Mouse (Mus musculus) left cerebral cortex, adult 2 months (tissue): ENCODE data around the gene Fbxw11. TPM values are rescaled to one million over a fixed set of nuclear protein-coding genes. Genes with fewer than 3 reads are reported as not detected.
"Not testable (repeated sequence)": the region's sequence is repeated elsewhere in the genome, so short reads cannot be mapped to it uniquely, and the experiment has no call there.

Source experiments
- DNase-seq, 2 experiments: peaks; one replicate each; pipeline ENCODE4 v3.0.0; 2021 to 2022; ENCODE audit warnings: low spot score in 2 of 2, mixed read lengths in 1 of 2; ENCODE audit errors: extremely low spot score in 1 of 2
- H3K27ac ChIP-seq: fragments of 200-600 bp; 2 replicates; pipeline ENCODE4 v1.8.1; 2022
- H3K4me3 ChIP-seq: fragments of 200-600 bp; 2 replicates; pipeline ENCODE4 v1.8.1; 2022
- CTCF ChIP-seq: fragments of 200-600 bp; IDR thresholded peaks from 2 replicates; pipeline ENCODE4 v1.8.1; 2022; ENCODE audit warnings: antibody characterized with exemption, mild to moderate bottlenecking, moderate library complexity
- intact Hi-C: fragments of 180-260 bp; cut with DNase I; formaldehyde crosslinking; loops from one replicate; pipeline ENCODE4 v1.15.1; 2025
- total RNA-seq, 2 experiments: library from RNA; stranded (reverse); gene quantifications; 2 replicates each; pipeline ENCODE4 v1.2.3; 2021

The Fbxw11 gene
- total RNA-seq, 2 experiments from 2014 or later: 122 to 125 TPM

DNA sequence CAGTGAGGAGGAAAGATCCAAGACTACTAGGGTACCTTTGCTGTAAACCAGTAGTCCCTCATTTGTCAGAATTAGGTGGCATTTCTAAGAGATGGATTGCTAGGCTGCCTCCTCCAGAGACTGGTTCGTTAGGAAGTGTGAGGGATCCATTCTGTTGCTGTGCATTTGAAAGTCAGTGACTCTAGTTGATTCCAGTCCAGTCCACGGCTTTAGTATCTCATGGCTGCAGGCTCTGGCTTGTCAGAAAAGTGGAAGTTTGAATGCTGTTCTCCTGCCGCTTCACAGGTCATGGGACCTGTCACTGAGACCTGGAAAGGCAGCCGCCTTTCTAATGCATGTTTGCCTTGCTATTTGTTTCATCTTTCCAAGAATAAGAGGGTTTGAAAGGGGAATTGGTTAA lies 74.4 kb downstream of the Fbxw11 start:
- intact Hi-C loops: no loop called here
- no peak overlapping the region for H3K4me3 ChIP-seq
- no peak overlapping the region for H3K27ac ChIP-seq
- DNase-seq: no peak
- no peak for TF ChIP-seq CTCF

DNA sequence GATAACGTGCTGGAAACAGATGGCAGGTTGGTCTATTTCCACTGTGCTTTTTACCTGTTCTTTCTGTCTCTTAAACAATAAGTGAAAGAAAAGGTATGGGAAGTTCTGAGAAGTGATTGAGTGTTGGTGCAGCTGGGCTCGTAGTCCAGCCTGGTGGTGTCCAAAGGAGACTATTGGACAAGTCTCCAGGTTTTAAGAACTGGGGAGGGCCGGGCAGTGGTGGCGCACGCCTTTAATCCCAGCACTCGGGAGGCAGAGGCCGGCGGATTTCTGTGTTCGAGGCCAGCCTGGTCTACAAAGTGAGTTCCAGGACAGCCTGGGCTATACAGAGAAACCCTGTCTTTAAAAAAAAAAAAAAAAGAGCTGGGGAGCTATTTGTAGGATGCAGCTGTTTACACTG lies 75.2 kb downstream of the Fbxw11 start:
- intact Hi-C loops: not testable (repeated sequence)

DNA sequence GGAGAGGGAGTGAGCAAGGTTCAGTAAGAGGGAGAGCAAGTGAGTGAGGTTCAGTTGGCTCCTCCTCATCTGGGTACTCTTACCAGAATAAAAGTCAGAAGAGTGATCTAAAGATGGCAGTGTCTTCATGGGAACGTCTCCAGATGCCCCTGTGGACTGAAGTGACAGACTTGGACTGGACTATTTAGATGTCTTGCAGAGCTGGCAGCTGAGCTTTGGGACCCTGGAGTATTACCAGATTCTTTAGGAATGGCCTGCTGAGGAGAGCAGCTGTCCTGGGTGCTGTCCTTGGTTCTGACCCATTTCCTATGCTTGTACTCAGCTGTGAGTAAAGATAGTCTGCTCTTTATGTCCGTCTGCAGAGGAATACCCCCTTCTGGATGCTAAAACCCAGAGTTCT lies 75.8 kb downstream of the Fbxw11 start:
- no peak overlapping the region for H3K27ac ChIP-seq
- H3K4me3 ChIP-seq: no peak overlapping the region
- TF ChIP-seq CTCF: no peak
- DNase-seq: no peak
- intact Hi-C loops: no loop called here

More for the DNA sequence above, 75.2 kb downstream of the Fbxw11 start:
- H3K4me3 ChIP-seq, H3K27ac ChIP-seq, DNase-seq: not testable (repeated sequence)

DNA sequence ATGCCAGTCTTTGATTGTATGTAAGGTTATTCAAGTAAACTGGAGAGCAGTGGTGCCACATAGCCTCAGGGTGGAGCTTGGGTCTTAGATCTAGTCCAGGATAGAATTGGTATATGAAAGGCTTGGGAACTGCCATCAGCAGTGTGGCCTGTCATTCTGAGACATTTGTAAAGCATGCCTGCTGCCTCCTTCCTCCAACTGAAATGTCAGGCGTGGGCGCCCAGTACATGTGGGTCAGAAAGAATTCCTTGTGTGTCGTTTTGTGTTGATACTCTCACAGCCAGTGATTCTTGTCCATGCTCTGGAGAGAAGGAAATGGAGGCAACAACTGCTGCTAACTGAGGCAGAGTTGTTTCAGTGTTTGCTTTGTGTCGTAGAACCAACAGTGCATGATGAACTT lies 76.5 kb downstream of the Fbxw11 start:
- no peak overlapping the region for H3K4me3 ChIP-seq
- H3K27ac ChIP-seq: no peak overlapping the region
- DNase-seq: no peak
- TF ChIP-seq CTCF: no peak
- intact Hi-C loops: no loop called here

DNA sequence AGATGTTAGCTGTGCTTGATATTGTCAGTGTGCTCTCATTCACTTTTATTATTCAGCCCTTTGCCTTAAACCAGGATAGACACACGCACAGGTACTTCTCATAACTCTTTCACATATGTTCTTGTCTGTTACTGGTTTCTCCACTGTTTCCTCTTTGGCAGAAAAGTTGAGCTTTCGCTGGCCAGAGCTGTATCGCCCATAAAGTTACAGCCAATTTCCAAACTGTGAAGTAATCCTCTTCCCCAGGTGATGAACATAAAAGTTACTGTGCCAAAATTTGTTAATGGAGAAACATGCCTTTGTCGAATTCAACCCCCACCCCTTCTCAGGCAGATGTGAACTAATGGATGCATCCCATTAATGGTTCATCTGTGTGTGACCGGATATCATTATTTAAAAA lies 80.1 kb downstream of the Fbxw11 start:
- DNase-seq: no peak
- TF ChIP-seq CTCF: no peak
- Histone ChIP-seq H3K27ac (no peak overlapping the region), H3K4me3 (no peak overlapping the region)
- intact Hi-C loops: no loop called here

DNA sequence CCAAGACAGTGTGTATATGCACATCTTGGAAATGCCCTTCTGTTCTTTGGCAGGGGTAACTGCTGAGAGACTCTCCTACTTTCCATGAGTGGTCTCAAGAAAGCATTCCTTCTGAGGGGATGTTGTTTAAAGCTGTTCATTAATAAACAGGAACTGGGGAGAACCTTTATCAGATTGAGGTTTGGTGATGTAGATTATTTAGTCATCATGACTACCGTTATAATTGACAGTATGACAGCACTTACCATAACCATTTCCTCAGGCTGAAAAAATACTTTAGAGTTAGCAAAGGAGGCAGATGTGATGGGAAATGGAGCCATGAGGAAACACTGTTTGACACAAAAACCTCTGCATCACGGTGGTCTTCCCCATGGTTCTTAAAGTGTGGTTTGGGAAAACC lies 80.8 kb downstream of the Fbxw11 start:
- no peak overlapping the region for H3K27ac ChIP-seq
- DNase-seq: no peak
- intact Hi-C loops: no loop called here
- TF ChIP-seq CTCF: no peak
- H3K4me3 ChIP-seq: no peak overlapping the region

DNA sequence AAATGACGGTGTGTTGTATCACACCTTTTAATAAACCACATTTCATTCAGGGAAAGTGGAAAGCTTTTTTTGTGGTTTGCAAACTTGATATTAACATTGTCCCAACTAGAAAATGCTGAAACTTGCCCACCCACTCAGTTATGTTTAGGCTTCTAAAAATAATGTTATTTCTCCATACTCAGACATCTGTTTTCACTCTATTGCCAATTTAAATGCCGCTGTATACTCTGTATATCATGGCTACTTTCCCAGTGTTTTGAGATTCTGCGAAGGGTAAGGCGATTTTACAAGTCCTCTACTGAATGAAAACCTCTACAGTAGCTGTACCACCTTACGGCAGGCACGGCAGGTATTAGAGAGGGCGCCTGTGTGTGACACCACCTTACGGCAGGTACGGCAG lies 82.6 kb downstream of the Fbxw11 start:
- intact Hi-C loops: no loop called here
- TF ChIP-seq CTCF: no peak
- DNase-seq: no peak
- H3K4me3 ChIP-seq: no peak overlapping the region
- H3K27ac ChIP-seq: no peak overlapping the region

DNA sequence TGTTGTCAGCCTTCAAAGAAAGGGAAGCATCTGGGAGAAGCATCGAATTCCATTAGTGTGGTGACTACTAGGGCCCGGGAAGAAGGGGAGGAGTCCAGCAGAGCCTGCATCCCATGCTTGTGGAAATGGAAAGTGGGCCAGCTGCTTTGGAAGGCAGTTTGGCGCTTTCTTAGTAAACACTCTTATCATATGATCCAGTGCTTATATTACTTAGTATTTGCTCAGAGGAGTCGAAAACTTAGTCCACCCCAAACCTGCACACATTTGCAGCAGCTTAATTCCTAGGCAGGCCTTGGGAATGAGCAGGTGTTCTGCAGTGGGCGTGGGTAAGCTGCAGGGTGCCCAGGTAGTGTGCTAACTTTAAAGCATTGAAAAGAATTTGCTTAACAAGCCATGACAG lies 89.9 kb downstream of the Fbxw11 start:
- TF ChIP-seq CTCF: no peak
- intact Hi-C loops: no loop called here
- Histone ChIP-seq H3K4me3 (no peak overlapping the region), H3K27ac (no peak overlapping the region)
- no peak for DNase-seq

DNA sequence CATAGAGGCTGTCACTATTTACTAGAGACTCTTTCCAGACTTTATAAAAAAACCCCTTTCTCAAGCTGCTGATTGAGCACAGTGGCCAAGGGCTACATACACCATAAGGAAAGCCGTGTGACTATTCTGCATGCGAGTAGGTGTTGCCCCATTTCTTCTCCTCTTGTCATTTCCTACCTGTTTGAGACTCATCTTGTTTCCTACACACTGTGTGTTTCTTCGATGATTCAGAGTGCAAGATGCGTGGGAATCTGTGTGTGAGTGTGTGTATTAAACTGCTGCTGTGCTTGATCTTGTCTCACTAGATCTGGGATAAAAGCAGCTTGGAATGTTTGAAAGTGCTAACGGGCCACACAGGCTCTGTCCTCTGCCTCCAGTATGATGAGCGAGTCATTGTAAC lies 90.7 kb downstream of the Fbxw11 start:
- DNase-seq: no peak
- no peak overlapping the region for H3K4me3 ChIP-seq
- intact Hi-C loops: loop anchor here (1.0 kb wide), 1 partner anchor 14 kb away; no protein-coding TSS in a partner anchor
- no peak overlapping the region for H3K27ac ChIP-seq
- no peak for TF ChIP-seq CTCF

DNA sequence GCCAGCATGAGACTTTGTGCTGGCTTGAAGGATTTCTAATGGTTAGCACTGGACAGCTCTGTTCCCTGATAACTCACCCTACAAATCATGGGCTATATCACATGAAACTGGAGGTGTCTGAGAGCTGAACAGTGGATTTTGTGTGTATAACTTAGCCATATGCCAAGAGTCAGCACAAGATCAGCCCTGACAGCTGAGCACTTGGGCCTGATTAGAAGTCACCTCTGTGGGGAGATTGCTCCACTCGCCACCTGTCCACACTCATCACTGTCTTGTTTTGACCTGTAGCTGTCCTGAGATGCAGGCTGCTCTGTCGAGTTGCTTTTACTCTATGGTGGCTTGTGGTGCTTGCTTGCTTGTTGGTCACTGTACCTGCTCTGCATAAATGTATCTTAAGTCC lies 93.8 kb downstream of the Fbxw11 start:
- no peak for DNase-seq
- H3K27ac ChIP-seq: no peak overlapping the region
- TF ChIP-seq CTCF: no peak
- intact Hi-C loops: loop anchor here (5.0 kb wide), 1 partner anchor 411 kb away; the partner anchor contains the start of gene Fgf18
- H3K4me3 ChIP-seq: no peak overlapping the region

DNA sequence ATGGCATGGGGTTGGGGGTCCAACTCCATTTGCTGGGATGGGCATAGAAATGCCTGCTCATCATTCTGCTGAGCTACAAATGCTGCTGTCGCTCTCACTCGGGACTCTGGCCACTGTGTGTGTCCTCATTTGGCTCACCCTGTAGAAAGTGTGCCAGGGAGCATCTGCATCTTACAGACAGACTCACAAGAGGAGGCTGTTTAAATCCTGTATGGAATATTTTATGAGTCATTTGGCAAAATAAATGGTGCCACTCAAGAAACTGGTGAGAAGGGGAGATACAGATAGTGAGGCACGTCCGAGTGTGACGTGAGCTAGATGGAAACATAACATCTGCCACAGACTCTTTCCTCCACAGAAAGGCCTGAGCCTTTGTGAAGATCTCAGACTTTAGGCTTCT lies 95.2 kb downstream of the Fbxw11 start:
- no peak for TF ChIP-seq CTCF
- H3K27ac ChIP-seq: no peak overlapping the region
- H3K4me3 ChIP-seq: no peak overlapping the region
- intact Hi-C loops: loop anchor here (5.0 kb wide), 1 partner anchor 410 kb away; the partner anchor contains the start of gene Fgf18
- DNase-seq: no peak

DNA sequence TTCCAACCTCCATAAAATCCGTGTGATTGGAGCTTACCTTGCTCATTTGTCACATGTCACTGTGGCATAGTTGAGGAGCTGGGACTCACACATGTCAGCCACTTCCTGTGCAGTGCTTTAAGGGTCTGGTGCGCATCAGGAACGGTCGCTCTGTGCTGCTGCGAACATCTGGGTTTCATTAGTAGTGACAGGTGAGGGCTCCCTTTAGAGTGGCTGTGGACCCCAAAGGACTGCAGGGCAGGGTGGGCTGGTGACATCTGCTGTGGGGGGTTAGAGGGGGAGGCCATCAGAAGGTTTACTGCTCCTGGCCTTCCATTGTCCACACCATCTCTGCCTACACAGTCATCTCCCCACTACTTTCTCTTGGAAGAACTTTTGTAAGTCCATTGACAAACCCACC lies 101.4 kb downstream of the Fbxw11 start:
- no peak for DNase-seq
- no peak overlapping the region for H3K4me3 ChIP-seq
- no peak overlapping the region for H3K27ac ChIP-seq
- TF ChIP-seq CTCF: no peak
- intact Hi-C loops: no loop called here

DNA sequence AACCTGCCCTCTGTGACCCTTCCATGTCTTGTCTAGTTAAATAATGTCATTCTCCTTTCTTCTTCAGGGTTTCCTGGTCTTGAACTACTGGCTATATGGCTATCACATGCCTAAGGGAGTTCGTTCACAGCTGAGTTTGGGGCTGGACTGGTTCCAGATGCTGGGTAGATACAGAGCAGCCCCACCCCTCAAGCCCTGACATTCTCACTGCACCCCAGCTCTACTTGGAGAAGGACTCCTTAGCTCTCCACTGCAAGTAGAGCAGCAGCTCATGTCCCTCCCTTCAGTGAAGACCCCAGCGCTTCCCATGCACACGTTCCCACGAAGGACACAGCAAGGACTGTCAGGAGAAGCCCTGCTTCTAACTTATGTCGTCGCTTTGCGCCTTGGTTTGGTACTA lies 101.9 kb downstream of the Fbxw11 start:
- intact Hi-C loops: no loop called here
- DNase-seq: no peak
- Histone ChIP-seq H3K4me3 (no peak overlapping the region), H3K27ac (no peak overlapping the region)
- no peak for TF ChIP-seq CTCF

DNA sequence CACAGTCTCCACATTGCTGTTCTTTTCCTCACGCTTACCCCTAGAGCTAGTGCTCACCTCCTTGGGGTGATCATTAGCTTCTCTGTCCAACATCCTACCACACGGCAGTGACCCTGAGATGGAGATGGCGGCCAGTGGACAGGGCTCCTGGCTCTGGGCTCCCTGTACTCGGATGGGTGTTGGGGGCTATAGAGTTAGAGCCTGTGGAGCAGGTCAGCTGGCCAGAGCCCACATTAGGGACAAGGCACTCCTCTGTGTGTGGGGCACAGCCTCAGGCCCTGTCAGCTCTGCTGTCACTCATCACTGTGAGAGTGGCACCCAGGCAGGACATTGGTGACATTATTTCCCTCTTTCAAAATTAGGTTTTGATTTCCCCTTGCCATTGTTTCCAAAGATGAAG lies 102.9 kb downstream of the Fbxw11 start:
- Histone ChIP-seq H3K27ac (no peak overlapping the region), H3K4me3 (no peak overlapping the region)
- no peak for DNase-seq
- no peak for TF ChIP-seq CTCF
- intact Hi-C loops: no loop called here
